Mouse (Mus musculus) CD4-positive, CD25-positive, alpha-beta regulatory T cell (primary cell): Measurements from ENCODE around the gene Agbl4. TPM values are rescaled to one million over a fixed set of nuclear protein-coding genes. Genes with fewer than 3 reads are reported as not detected.

ENCODE experiments used
- polyA plus RNA-seq: library from polyadenylated mRNA; unstranded; fragments of 100-300 nt; shearing (Covaris generic); gene quantifications from one replicate; pipeline ENCODE4 v1.2.1, GENCODE M21; 2017

Agbl4 gene
- not detected for polyA plus RNA-seq

GRCm38 (mm10) chr4:110397618-110398045, at the start of gene Agbl4:
Agbl4 (plus strand) TSS chr4:110397661.

GRCm38 (mm10) chr4:110351178-110352000, 46.1 kb upstream of the Agbl4 start, which contains the start of gene Elavl4:
Elavl4 (minus strand) TSS chr4:110351909.

GRCm38 (mm10) chr4:111414818-111415488, 1017.5 kb downstream of the Agbl4 start, which contains the start of gene Bend5:
Bend5 (plus strand) TSS chr4:111415006.

Other genes with a start within 250 kb of the Agbl4 start
- gene Elavl4, start 45.8 kb upstream of the Agbl4 start, polyA plus RNA-seq: 0.13 TPM